Mouse (Mus musculus): Measurements from ENCODE around the gene Pard3. TPM values are rescaled to one million over a fixed set of nuclear protein-coding genes. Genes with fewer than 3 reads are reported as not detected.

The Pard3 gene
- total RNA-seq, 2 experiments from 2014 or later: not detected

DNA sequence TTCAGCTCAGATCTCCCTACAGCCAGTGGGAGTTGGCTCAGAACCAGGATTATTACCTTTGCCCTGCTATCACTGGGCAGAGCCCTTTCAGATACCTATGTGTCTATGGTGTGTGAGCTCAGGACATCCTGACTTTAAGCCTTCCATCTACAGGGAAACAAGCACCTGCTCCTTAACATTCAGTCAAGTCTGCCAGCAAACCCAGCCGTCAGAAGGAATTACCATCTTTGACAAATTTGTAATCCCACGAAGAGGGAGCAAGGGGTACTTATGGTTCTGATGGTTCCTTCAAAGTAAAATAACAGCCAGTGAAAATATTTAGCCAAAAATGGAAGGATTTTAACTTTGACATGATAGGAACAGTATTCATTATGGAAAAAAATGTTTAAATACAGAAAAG lies 466.1 kb downstream of the Pard3 start:
- no peak for ATAC-seq (replicated peaks; ENCODE audit: poor library complexity)

DNA sequence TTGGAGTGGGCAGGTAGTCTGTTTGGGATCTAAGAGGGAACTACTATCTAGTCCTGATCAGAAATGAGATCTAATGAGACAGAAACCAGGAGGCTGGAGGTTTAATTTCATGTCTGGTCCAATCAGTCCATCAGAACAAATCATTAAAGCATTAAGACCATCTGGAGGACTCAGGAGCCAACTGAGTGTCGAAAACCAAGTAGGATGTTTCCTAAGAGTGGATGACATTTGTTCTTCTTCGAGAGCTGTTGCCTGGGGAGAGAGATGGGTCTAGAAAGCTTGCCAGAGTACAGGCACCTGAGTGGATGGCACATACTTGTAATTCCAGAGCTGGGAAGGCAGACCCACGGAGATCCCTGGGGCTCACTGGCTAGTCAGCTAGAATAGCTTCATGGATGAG lies 468.2 kb downstream of the Pard3 start:
- ATAC-seq (replicated peaks; ENCODE audit: poor library complexity): no peak

GRCm38 (mm10) chr8:127534789-127535188 lies 471.1 kb downstream of the Pard3 start:
- no peak for ATAC-seq (replicated peaks; ENCODE audit: poor library complexity)

DNA sequence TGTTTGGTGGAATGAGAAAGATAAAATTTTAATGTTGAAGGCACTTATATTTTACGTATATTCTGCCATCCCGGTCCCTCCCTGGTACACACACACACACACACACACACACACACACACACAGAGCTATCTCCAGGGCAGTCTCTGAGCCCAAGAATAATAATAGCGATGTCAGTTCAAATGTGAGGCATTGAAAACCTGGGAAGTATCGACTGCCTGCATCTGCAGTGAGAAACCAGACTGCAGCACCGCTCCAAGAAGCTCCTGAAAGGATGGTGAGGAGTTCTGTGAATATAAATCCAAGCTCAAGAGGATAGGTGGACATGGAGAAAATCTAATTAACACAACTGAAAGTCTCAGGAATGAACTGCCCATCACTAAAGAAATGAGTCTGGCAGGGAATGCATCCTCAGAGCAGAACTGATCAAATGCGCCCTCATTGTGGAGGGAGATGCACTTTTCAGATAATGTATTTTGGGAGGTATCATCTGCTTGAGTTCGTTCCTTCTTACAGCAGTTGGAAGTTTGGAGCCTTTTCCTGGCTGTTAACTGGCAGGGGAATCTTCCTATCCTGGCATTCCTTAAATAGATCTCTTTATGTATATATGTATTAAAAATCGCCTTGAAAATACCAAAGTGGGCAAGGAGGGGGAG lies 471.6 kb downstream of the Pard3 start:
- no peak for ATAC-seq (replicated peaks; ENCODE audit: poor library complexity)

DNA sequence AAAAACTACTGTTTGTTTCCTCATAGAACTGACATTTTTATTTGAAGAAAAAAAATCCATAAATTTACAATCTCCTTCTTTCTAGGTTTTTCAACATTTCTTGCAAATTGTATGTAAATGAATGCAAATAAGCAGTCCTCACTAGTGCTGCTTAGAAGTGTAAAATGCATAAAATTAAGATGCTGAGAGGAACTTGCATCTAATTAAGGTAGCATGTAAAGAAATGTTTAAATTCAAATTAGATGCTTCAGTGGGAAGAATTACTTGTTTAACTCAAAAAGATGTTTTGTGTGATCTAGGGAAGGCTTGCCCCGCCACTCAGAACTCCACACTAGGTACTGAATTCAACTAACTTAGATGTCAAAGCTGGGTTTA lies 472.1 kb downstream of the Pard3 start:
- ATAC-seq (replicated peaks; ENCODE audit: poor library complexity): no peak

- ATAC-seq (replicated peaks; ENCODE audit: poor library complexity): no peak
Observed at GRCm38 (mm10) chr8:127539803-127540202, 476.1 kb downstream of the Pard3 start.

GRCm38 (mm10) chr8:127540273-127540672 lies 476.6 kb downstream of the Pard3 start:
- ATAC-seq (replicated peaks; ENCODE audit: poor library complexity): peak; percentile 51

- peak; percentile 68 for ATAC-seq (replicated peaks; ENCODE audit: poor library complexity)
Observed at GRCm38 (mm10) chr8:127542162-127542561, 478.5 kb downstream of the Pard3 start.

GRCm38 (mm10) chr8:127543676-127544075 lies 480.0 kb downstream of the Pard3 start:
- ATAC-seq (replicated peaks; ENCODE audit: poor library complexity): no peak

DNA sequence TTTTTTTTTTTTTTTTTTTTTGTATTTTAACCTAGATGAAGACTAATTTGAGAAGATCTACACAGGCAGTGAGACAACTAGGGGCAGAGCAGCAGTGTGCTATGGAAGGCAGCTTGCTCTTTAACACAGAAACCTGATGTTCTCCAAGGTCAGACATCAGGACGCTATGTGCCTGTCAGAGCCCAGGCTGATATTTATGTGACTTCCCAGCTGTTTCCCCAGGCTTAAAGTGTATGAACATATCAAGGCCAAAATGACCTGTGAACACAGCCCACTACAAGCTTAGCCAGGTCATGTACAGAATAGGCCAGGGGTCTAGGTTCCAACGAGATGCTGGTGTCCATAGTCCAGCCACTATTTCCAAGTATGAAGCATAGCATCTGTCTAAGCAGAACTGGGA lies 482.5 kb downstream of the Pard3 start:
- ATAC-seq (replicated peaks; ENCODE audit: poor library complexity): no peak

DNA sequence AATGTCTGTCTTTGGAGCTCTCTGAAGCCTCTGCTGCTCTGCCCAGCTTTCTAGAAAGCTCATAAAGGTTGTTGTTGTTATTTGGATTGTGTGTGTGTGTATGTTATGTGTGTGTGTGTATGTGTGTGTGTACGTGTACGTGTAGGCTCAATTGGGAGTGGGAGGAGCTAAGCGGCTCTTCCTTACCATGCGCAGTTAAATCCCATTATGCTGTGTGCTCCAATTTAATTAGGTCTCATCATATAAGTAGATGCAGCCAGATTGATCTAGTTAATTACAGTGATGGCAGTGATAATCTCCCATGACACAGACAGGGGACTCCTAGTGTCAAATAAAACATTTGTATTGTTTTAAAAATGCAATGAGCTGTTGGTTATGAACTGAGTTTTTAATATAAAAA lies 487.2 kb downstream of the Pard3 start:
- no peak for ATAC-seq (replicated peaks; ENCODE audit: poor library complexity)

DNA sequence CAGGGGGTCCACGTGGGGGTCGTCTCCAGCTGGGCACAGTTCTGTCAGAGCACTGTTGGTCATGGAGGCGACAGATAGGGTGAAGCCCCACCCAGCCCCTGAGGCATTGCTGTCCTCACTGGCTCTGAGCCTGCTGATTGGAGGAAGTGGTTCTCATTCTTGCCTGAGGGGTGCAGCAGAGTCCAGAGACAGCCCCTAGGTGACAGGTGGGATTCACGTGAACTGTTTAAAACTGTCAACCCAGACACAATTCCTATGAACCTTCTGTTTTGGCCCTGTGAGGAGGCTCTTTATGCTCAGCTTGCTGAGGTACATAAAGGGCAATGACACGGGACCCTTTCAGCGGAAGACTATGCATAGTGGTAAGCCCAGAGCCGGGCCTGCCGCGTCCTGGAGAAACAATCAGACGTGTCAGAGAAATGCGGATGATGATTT lies 488.5 kb downstream of the Pard3 start:
- ATAC-seq (replicated peaks; ENCODE audit: poor library complexity): peak; percentile 92

GRCm38 (mm10) chr8:127552836-127553235 lies 489.1 kb downstream of the Pard3 start:
- ATAC-seq (replicated peaks; ENCODE audit: poor library complexity): no peak

- ATAC-seq (replicated peaks; ENCODE audit: poor library complexity): peak; percentile 42
Observed at GRCm38 (mm10) chr8:127553582-127553981, 489.9 kb downstream of the Pard3 start.

DNA sequence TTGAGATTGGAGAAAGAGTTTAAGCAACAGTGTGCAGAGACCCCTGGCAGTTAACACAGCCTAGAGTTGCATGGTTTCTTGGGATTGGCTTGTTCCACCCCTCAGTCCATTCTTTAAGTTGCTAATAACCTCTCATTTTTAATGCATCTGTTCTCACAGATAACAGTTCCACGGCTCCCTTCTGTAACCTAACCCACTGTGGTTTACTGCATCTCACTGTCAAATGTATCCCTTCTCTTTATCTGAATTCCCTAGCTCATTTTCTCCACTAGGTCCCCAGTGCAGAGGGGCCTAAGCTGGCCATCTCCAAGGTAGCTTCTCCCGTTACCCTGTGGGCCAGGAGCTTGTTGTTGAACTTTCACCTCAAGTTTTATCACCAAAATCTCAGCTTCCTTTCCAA lies 492.1 kb downstream of the Pard3 start:
- peak; percentile 31 for ATAC-seq (replicated peaks; ENCODE audit: poor library complexity)

DNA sequence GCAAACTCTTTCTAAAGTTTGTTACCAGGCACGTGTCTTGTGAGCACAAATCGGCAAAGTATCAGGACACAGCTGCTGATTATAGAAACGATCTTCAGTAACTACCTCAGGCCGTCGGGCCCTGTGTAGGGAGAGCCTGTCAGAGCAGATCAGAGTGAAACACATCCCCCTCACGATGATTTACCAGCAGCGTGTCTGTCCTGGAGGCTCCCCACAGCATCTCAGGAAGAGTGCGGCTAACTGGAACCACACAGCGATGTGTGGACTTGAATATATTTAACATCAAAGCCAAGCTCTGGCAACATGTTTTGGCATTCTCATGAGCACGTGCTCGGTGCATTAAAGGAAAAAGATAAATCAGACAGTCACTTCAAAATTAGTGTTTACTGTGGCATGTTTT lies 493.3 kb downstream of the Pard3 start:
- no peak for ATAC-seq (replicated peaks; ENCODE audit: poor library complexity)

GRCm38 (mm10) chr8:127557566-127557965 lies 493.9 kb downstream of the Pard3 start:
- no peak for ATAC-seq (replicated peaks; ENCODE audit: poor library complexity)

- ATAC-seq (replicated peaks; ENCODE audit: poor library complexity): peak; percentile 80
Observed at GRCm38 (mm10) chr8:127563634-127564033, 499.9 kb downstream of the Pard3 start.

GRCm38 (mm10) chr8:127564426-127564825 lies 500.7 kb downstream of the Pard3 start:
- ATAC-seq (replicated peaks; ENCODE audit: poor library complexity): no peak

DNA sequence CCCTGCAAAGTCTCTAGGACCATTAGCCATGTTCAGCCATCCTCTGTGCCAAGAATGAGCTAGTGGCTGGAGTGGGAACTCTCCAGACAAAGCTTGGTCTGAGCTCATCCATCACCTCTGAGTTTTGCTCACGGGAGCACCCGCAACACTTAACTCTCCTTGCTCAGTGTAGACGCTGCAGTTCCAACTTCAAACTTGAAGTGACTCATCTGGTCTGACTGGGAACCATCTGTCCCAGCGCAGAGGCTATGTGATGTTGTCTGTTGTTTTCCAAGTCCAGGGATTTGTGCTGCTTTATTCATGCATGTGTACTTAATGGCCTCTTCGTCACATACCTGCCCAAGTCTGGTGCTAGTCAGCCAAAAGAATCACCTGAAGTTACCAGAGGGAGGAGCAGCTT lies 505.5 kb downstream of the Pard3 start:
- ATAC-seq (replicated peaks; ENCODE audit: poor library complexity): no peak

- ATAC-seq (replicated peaks; ENCODE audit: poor library complexity): 0 out of 2 replicates have a peak, but pooled peaks have one; percentile 44
Observed at GRCm38 (mm10) chr8:127570527-127570926, 506.8 kb downstream of the Pard3 start.

DNA sequence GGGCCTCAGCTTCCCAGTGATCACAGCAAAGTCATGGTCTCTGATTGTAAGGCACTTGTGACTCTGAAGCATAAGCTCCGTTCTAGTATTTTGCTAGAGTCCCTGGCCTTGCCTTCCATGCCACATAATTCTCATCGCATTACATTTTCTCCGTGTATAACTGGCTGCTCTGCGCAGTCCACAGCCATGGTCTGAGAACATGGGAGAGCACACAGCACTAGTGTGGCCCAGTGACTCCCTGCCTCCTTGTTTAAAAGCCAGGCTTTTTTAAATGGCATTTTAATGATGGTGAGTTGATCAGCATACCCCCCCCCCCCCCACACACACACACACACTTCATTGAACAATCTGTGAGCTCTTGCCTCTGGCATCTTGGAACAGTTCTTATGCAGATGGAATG lies 508.8 kb downstream of the Pard3 start:
- ATAC-seq (replicated peaks; ENCODE audit: poor library complexity): no peak

DNA sequence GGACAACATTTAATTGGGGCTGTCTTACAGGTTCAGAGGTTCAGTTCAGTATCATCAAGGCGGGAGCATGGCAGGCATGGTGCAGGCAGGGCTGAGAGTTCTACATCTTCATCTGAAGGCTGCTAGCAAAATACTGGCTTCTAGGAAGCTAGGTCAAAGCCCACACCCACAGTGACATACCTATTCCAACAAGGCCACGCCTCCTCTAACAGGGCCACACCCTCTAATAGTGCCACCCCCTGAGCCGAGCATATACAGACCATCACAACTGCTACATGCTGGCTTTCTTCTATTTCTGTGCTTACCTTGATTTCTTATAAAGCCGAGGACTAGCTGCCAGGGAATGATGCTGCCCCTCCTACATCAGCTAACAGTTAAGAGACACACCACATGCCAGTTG lies 513.0 kb downstream of the Pard3 start:
- no peak for ATAC-seq (replicated peaks; ENCODE audit: poor library complexity)

Measured in megakaryocyte progenitor cell, adult 5-6 weeks (primary cell).